Mouse (Mus musculus) ES-Bruce4 (cell line): Measurements from ENCODE around the gene Lin7c. TPM values are rescaled to one million over a fixed set of nuclear protein-coding genes. Genes with fewer than 3 reads are reported as not detected.

Source experiments
- H3K27ac ChIP-seq: 2 replicates; pipeline ENCODE4 v1.5.1; 2012; ENCODE audit warnings: low read length, inconsistent platforms; ENCODE audit not compliant: insufficient read depth
- H3K27me3 ChIP-seq: 2 replicates; pipeline ENCODE4 v1.6.1; 2012; ENCODE audit warnings: mild to moderate bottlenecking, low read length, inconsistent platforms; ENCODE audit not compliant: control insufficient read depth, poor library complexity, insufficient read depth, severe bottlenecking
- H3K36me3 ChIP-seq: 2 replicates; pipeline ENCODE4 v1.6.1; 2012; ENCODE audit warnings: inconsistent platforms, mild to moderate bottlenecking, low read length, moderate library complexity; ENCODE audit not compliant: control insufficient read depth, poor library complexity, insufficient read depth, severe bottlenecking
- H3K4me1 ChIP-seq: one replicate; pipeline ENCODE4 v1.8.1; 2011; ENCODE audit warnings: low read length; ENCODE audit not compliant: control insufficient read depth, insufficient read depth
- H3K4me3 ChIP-seq: 2 replicates; pipeline ENCODE4 v1.5.1; 2011; ENCODE audit warnings: low read depth, mild to moderate bottlenecking, low read length
- H3K9ac ChIP-seq: 2 replicates; pipeline ENCODE4 v1.6.1; 2012; ENCODE audit warnings: low read depth, mild to moderate bottlenecking, inconsistent platforms; ENCODE audit not compliant: poor library complexity, severe bottlenecking
- H3K9me3 ChIP-seq: replicated peaks from 2 replicates; pipeline ENCODE4 v1.6.1; 2012; ENCODE audit warnings: mild to moderate bottlenecking, low read length, inconsistent platforms; ENCODE audit not compliant: control insufficient read depth, poor library complexity, insufficient read depth, severe bottlenecking
- CTCF ChIP-seq: IDR thresholded peaks from one replicate; pipeline ENCODE4 v1.8.1; 2011; ENCODE audit warnings: low read depth, low read length
- EP300 ChIP-seq: IDR thresholded peaks from 2 replicates; pipeline ENCODE4 v1.6.1; 2011; ENCODE audit warnings: low read depth, low read length; ENCODE audit not compliant: insufficient read depth
- POLR2A ChIP-seq: IDR thresholded peaks from one replicate; pipeline ENCODE4 v1.8.1; 2011; ENCODE audit warnings: low read length; ENCODE audit not compliant: insufficient read depth
- polyA plus RNA-seq: library from polyadenylated mRNA; stranded (reverse); fragments of >200 nt; gene quantifications from 2 replicates; pipeline ENCODE4 v1.2.4, GENCODE M21; 2011; ENCODE audit warnings: low read depth; ENCODE audit not compliant: missing spikeins, insufficient read depth, insufficient read length

Gene Lin7c
- polyA plus RNA-seq = 131 and 139 TPM in 2 replicates

GRCm38 (mm10) chr2:109890597-109890996, at the start of gene Lin7c:
Gene Lin7c (plus strand): TSS chr2:109890853.
- H3K4me1 ChIP-seq = peaks cover 1% of the 10 kb centered on the region
- no peak within 1 kb of the TSS for H3K27ac ChIP-seq
- H3K36me3 ChIP-seq = peaks cover 11% of the 10 kb centered on the region
- no peaks in the 10 kb centered on the region for H3K27me3 ChIP-seq
- TF ChIP-seq POLR2A = peak; percentile 74
- TF ChIP-seq EP300 = no peak
- peak within 1 kb of the TSS; percentile 92 for H3K9ac ChIP-seq
- H3K9me3 ChIP-seq = no peaks in the 10 kb centered on the region
- peak within 1 kb of the TSS; percentile 86 for H3K4me3 ChIP-seq

- no peak overlapping the region for H3K27ac ChIP-seq
- H3K27me3 ChIP-seq = no peaks in the 10 kb centered on the region
- peaks cover 2% of the 10 kb centered on the region for H3K4me1 ChIP-seq
- no peak overlapping the region for H3K9ac ChIP-seq
- TF ChIP-seq POLR2A = no peak
- TF ChIP-seq CTCF = no peak
- no peak for TF ChIP-seq EP300
- no peaks in the 10 kb centered on the region for H3K9me3 ChIP-seq
- H3K4me3 ChIP-seq = no peak overlapping the region
- no peaks in the 10 kb centered on the region for H3K36me3 ChIP-seq
Measured at GRCm38 (mm10) chr2:109846401-109846800, 44.3 kb upstream of the Lin7c start.

GRCm38 (mm10) chr2:109848305-109848704, 42.3 kb upstream of the Lin7c start:
- Histone ChIP-seq H3K27me3 (no peaks in the 10 kb centered on the region), H3K36me3 (no peaks in the 10 kb centered on the region), H3K9ac (no peak overlapping the region), H3K9me3 (no peaks in the 10 kb centered on the region), H3K4me1 (peaks cover 2% of the 10 kb centered on the region), H3K27ac (no peak overlapping the region), H3K4me3 (no peak overlapping the region)
- TF ChIP-seq EP300 = no peak
- TF ChIP-seq POLR2A = no peak

GRCm38 (mm10) chr2:109848715-109849114, 41.9 kb upstream of the Lin7c start:
- H3K4me1 ChIP-seq = peaks cover 2% of the 10 kb centered on the region
- no peaks in the 10 kb centered on the region for H3K27me3 ChIP-seq
- TF ChIP-seq EP300 = no peak
- no peak for TF ChIP-seq CTCF
- no peak for TF ChIP-seq POLR2A
- no peaks in the 10 kb centered on the region for H3K9me3 ChIP-seq
- no peak overlapping the region for H3K27ac ChIP-seq
- no peak overlapping the region for H3K9ac ChIP-seq
- no peak overlapping the region for H3K4me3 ChIP-seq
- no peaks in the 10 kb centered on the region for H3K36me3 ChIP-seq

- no peaks in the 10 kb centered on the region for H3K9me3 ChIP-seq
- H3K36me3 ChIP-seq = no peaks in the 10 kb centered on the region
- no peaks in the 10 kb centered on the region for H3K27me3 ChIP-seq
- no peak overlapping the region for H3K9ac ChIP-seq
- TF ChIP-seq POLR2A (no peak), EP300 (no peak), CTCF (no peak)
- no peaks in the 10 kb centered on the region for H3K4me1 ChIP-seq
- H3K4me3 ChIP-seq = no peak overlapping the region
- H3K27ac ChIP-seq = no peak overlapping the region
Measured at GRCm38 (mm10) chr2:109855601-109856000, 35.1 kb upstream of the Lin7c start.

GRCm38 (mm10) chr2:109859671-109860070, 31.0 kb upstream of the Lin7c start:
- TF ChIP-seq CTCF = no peak
- TF ChIP-seq EP300 = no peak
- no peak for TF ChIP-seq POLR2A
- Histone ChIP-seq H3K9ac (no peak overlapping the region), H3K27ac (no peak overlapping the region)

More at GRCm38 (mm10) chr2:109859671-109860070, 31.0 kb upstream of the Lin7c start:
- H3K9me3 ChIP-seq = no peaks in the 10 kb centered on the region
- H3K27me3 ChIP-seq = no peaks in the 10 kb centered on the region
- H3K36me3 ChIP-seq = no peaks in the 10 kb centered on the region
- no peak overlapping the region for H3K4me3 ChIP-seq
- H3K4me1 ChIP-seq = no peaks in the 10 kb centered on the region
